Mouse (Mus musculus) adrenal gland, postnatal 4 days (tissue): ENCODE measurements around the gene Golt1b. TPM values are rescaled to one million over a fixed set of nuclear protein-coding genes. Genes with fewer than 3 reads are reported as not detected.

Experiments
- DNase-seq, 2 experiments: peaks; one replicate each; pipeline ENCODE4 v3.0.0; 2021 to 2022; ENCODE audit warnings: low spot score in 2 of 2, mixed read lengths in 2 of 2
- total RNA-seq, 2 experiments: library from RNA; stranded (reverse); gene quantifications; 2 replicates each; pipeline ENCODE4 v1.2.3; 2021

Golt1b gene
- total RNA-seq, 2 experiments from 2014 or later: 31.2 to 37.5 TPM

DNA sequence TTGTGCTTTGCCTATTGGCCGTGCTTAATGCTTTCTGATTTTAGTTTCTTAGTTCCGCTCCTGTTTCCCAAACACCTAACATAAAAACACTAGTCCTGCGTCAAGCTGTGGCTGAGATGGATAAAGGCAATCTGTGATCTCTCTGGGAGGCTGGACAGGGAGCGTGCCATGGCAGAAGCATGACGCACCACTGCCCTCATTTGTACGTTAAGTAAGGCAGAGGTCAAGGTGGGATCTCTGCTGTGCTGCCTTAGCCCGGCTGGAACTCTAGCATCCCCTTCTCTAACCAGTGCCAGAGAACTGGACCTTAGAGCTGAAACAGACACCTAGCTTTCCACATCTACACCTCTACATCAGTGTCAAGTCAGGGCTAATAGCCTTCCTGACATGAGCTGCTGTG lies 5.4 kb upstream of the Golt1b start:
- DNase-seq: no peak

DNA sequence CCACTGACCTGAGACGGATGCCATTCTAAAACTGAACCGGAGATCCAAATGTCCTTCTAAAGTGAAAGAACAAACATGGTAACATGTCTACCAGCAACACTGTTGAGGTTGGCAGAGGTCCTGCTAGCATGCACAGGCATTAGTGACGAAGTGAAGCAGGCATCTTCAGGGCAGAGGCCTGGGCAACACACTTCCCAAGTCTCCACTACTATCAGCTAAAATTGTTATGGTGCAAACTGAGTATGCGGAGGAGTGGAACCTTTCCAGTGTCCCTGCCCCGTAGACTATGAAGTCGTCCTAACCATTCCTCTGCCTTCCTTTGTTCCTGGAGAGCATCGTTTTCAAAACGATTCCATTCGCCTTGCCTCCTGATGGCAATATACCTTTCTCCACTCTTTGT lies 2.5 kb upstream of the Golt1b start:
- no peak for DNase-seq

DNA sequence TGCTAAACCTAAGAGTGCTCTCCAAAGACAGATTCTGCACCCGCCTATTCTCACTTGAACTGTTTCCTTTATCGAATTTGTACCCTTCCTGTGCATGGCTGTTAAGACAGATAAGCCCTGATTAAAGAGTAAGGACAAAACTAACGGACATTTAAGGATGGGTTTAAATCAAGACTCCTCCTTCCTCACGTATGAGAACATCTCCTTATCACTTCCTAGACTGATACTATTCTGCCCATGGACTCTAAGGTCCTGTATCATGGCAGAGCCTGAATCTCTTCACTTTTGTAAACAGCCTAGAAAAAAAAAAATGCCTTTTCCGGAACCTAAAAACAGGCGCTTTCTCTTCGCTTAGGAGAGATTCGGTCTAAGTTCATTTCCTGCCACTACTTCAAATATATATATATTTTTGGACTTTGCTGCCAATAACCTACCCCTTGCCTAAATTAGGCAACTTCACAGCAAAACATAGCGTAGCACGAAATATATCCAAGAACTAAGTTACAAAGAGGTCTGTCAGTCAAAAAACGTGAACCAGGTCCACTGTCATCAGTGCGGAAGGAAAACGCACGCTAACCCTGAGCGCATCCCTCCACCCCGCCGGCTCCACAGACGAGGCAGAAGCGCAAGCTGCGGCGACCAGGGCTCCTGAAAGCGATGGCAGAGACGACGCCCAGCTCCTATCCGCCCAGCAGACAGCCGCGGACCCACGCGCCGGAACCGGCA lies 573 bp upstream of the Golt1b start:
- DNase-seq: no peak

DNA sequence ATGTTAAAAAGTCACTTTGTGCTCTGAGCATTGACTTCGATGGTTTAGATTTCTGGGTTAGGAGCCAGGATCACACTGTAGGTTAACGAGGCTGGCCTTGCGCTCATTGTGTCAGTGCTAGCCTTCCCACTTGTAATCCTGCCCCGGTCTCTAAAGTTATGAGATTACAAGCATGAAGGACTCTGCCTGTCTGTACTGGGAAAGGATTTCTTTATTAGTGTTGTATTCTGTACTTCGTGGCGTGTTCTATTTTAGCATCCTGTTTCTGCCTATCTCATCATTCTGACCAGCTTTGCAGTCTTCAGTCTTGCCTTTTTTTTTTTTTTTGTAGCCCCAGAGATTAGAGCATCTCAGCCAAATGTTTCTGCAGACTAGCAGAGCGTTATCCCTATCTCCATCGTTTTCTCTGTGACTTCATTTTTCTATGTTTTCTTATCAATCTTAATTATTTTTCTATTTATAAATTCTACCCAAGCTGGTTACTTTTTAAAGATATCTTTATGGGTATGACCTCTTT lies 792 bp downstream of the Golt1b start:
- no peak for DNase-seq

DNA sequence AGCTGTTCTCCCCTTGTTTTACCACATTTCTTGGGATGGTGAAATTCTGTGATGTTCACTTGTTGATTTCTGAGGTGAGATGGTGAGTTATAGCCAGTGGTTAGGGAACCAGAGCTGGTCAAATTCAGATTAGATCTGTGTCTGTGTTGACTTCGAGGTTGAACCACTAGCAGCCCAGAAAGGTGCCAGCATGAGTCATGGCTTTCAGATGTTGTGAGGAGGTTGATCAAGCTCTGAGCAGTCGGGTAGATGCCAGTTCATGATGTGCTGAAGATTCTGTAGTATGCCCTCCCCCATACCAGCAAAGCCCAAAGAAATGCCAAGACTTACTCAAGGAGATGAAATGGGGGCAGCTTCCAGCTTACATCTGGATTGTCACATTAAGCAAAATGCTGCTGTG lies 2.1 kb downstream of the Golt1b start:
- DNase-seq: no peak

DNA sequence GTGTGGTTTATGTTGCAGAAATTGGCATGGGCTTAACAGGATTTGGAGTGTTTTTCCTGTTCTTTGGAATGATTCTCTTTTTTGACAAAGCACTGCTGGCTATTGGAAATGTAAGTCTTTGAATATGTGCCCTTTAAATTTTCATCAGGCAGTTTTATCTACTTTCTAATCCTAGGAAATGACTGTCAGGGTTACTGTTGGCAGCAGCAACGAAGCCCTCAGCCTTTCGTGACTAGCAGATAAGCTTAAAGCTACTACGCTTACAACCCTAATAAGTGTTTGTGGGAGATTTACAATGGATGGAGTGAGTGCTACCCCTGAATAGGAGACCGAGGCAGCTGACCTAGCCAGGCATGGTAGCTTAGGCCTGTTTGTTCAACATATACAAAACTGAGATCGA lies 5.3 kb downstream of the Golt1b start:
- no peak for DNase-seq

DNA sequence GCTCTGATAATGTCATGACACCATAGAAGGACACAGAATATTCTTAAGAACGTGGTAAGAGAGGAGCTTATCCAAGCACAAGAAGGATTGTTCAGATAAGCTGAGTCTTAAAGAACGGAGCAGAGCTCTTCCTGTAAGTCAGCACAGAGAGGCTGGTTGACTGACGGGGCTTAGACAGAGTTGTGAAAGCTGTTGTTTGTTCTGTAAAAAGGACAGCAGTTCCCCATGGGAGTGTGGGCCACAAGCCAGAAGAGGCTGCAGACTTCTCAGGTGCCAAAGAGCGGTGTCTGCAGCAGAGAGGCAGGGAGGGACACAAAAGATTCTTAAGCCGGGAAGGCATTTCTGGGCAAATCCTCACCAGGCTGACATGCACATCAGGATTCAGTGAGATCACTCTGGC lies 7.6 kb downstream of the Golt1b start:
- no peak for DNase-seq

DNA sequence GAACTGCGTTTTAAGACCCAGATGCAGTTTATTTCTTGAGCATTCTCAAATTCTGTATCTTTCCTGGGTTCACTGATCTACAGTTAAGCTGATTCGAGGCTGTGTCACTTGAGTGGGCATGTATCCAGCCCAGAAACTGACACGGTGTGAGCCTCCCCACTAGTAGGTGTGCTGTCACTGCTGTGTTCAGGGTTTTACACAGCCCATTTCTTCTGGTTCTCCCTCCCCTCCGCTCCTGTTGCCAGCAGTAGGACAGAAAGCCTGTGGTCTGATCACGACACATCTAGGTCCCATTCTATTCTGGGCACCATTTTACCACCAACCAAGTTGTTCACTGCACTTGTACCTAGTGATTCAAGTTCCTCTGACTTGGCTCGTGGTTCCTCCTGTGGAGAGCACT lies 8.7 kb downstream of the Golt1b start:
- DNase-seq: no peak

DNA sequence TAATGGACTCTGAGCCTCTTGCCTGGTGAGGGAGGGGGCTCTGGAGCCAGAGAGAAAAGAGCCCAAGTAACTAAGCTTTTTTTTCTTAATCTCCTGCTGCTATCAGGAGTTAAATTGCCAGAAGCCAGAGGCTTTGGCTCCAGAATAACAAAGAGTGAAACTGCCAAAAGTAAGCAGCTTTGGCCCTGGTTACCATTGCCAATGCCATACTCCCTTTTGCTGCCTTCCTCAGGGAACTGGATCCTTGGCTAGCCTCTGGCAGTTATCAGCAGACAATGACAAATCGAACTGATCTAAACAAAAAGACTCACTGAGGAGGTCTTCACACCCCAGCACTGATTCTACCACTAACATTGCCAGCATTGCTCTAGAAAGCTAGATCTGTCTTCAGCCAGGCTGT lies 24.1 kb downstream of the Golt1b start:
- no peak for DNase-seq

DNA sequence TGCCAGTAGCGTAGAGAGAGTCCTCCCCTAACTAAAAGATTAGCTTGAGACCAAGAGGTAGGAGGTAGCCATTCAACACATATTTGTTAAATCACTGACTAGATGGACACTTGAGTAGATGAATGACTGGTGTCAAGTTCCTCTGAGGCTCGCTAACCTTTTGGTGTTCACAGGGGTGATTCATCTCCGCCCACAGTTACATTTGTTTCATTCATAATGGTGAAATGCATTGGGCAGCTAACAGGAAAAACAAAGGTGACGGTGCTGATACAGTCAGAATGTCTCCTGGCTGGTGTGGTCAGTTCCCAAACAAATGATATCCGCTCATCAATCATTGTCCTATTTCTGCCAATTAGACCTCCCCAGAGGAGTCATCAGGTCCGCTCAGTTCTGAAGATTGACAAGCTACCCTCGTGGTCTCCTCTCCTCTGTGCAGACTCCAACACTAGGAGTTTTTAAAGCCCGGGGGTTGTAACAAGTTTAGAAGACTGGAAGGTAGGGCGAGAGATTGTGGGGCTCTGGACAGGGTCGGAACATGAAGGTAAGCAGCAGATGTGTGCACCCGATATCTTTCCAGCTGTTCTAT lies 26.0 kb downstream of the Golt1b start, which contains the start of gene Spx:
Gene Spx (plus strand): TSS at position 536 of the 586 bp plus-strand sequence.
- no peak for DNase-seq

DNA sequence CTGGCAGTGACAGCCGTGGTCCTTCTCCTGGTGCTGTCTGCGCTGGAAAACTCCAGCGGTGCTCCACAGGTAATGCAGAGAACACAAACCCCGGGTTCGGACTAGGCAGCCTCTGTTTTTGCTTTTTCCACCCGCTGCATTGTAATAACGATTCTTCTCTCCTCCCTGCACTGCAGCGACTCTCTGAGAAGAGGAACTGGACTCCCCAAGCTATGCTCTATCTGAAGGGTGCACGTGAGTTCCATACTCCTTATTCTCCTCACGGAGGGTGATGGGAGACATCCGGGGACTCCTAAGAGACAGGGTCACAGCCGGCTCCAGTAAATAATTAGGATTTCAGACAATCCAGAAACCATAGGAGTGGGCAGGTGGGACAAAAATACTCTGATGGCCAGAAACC lies 26.8 kb downstream of the Golt1b start:
- DNase-seq: no peak

DNA sequence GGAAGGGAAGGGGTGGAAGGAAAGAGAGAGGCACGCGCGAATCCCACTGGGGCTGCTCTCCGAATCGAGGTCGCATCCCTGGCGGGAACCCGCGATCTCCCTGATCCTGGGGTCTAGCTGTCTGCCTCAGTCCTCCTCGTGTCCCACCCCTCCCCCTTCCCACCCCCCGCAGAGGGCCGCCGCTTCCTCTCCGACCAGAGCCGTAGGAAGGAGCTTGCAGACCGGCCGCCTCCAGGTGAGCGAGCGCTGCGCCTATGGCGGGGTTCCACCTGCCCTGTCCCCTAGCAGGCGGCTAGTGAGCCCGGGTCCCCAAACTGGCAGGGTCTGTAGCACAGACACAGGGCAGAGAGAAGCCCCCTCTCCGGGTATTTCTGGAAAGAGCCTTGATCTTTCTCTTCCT lies 27.6 kb downstream of the Golt1b start:
- no peak for DNase-seq

DNA sequence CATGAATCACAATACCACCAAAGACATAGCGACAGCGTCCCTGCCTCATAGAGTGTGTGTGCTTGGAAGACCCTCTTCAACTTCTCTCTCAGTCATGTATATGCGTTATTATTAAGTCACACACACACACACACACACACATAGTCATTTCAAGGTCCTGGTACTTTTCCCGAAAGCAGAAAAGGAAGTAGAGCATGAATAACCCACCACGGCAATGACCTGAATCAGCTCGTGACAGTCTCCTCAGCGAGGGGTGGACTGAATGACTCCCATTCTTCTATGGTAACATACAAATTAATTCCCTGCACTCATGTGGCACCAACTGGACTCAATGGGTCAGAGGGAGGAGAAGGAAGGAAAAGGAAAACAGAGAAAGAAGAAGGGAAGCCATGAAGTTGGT lies 38.0 kb downstream of the Golt1b start:
- DNase-seq: no peak

DNA sequence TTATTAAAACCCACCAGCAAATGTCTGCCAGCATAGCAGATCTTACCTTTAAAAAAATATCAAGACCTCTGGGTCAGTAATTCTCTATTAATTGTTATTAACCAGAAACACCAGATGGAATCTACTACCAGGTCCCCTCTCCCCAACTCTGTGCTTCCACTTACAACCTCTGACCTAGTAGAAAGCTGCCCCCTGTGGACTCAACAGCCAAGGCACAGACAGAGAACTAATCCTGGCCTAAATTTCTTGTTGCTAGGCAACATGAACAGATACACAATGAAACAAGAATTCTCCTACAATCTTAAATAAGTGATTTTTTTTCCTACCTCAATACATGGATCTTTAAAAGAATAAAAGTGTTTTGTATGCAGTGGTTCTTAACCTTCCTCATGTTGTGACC lies 42.1 kb downstream of the Golt1b start:
- DNase-seq: no peak

DNA sequence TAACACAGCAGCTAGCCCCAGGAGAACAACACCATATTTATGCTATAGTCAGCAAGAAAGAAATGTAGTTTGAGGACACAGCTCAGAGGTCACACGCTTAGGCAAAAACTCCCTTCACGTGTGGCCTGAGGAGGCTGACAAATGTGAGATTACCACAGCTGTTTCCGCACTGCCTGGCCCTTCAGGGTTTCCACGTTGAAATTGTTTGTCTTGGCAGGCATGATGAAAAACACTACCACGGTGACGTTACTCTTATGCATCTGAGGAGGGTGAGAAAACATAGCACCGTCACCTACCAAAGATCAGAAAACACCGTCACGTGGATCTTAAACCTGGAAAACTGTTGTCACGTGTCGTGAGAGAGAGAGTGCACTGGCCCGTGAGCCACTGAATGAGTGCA lies 64.4 kb downstream of the Golt1b start:
- no peak for DNase-seq

DNA sequence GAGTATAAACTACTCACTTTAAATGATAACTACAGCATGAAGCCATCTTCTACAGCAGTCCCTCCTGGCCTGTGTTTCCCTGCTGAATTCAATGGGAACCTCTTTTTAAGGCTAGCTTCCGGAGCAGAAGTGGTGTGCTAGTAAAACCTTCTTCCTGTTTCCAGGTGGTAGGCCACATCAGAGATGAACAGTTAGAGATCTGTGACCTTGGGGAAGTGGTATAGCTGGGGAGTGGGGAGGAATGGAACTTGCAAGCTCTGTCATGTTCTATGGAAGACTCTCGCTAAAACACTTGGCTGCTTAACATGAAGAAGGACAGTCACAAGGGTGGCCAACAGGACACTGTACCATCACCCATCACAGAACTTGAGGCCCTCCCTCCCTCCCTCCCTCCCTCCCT lies 66.3 kb downstream of the Golt1b start:
- DNase-seq: no peak

Other genes with a start within 250 kb of the Golt1b start
- gene Slco1a6, start 178.7 kb upstream of the Golt1b start, total RNA-seq: 1 to 10 TPM; 2.4 to 4.8 TPM
- 10 to 100 TPM in 1 of 2 experiments, not detected in 1; 67.7 TPM for gene Iapp, start 88.8 kb upstream of the Golt1b start, total RNA-seq
- not detected for gene Slco1a5, start 64.2 kb upstream of the Golt1b start, total RNA-seq
- gene Pyroxd1, start 41.6 kb upstream of the Golt1b start, total RNA-seq: 10 to 100 TPM; 17.8 to 18.8 TPM
- 10 to 100 TPM; 18.1 to 22.9 TPM for gene Recql, start 134 bp upstream of the Golt1b start, total RNA-seq
- gene Spx, start 26.2 kb downstream of the Golt1b start, total RNA-seq: under 1 TPM; 0.20 to 0.36 TPM
- 10 to 100 TPM in 1 of 2 experiments, under 1 TPM in 1; 0.50 to 13.2 TPM for gene Gys2, start 85.9 kb downstream of the Golt1b start, total RNA-seq
- 100 to 1,000 TPM; 148 to 257 TPM for gene Ldhb, start 120.7 kb downstream of the Golt1b start, total RNA-seq
- gene Kcnj8, start 184.4 kb downstream of the Golt1b start, total RNA-seq: 10 to 100 TPM; 16.5 to 16.8 TPM